Mouse (Mus musculus) B cell, adult (primary cell): Measurements from ENCODE around the gene Cnep1r1. TPM values are rescaled to one million over a fixed set of nuclear protein-coding genes. Genes with fewer than 3 reads are reported as not detected.

Experiments used
- total RNA-seq: library from RNA; stranded (reverse); gene quantifications from 4 replicates; pipeline ENCODE4 v1.2.4, GENCODE M21; 2023; ENCODE audit not compliant: inconsistent age

Gene Cnep1r1
- total RNA-seq, result 22.6 to 26.7 TPM (median 24.3 TPM) in 4 replicates

GRCm38 (mm10) chr8:88118456-88119036 lies at the start of gene Cnep1r1:
Gene Cnep1r1, plus strand, starts transcription at chr8:88118769.

GRCm38 (mm10) chr8:88137748-88138484 lies 19.3 kb downstream of the Cnep1r1 start, which contains the start of gene Heatr3:
Gene Heatr3, plus strand, starts transcription at chr8:88137855.

Other genes with a start within 250 kb of the Cnep1r1 start
- not detected in 4 replicates for gene Zfp423, start 159.2 kb upstream of the Cnep1r1 start, total RNA-seq
- 26.1 to 34.0 TPM (median 27.3 TPM) in 4 replicates for gene Heatr3, start 19.1 kb downstream of the Cnep1r1 start, total RNA-seq
- 50.0 to 55.0 TPM (median 52.2 TPM) in 4 replicates for gene Tent4b, start 80.4 kb downstream of the Cnep1r1 start, total RNA-seq
- gene Adcy7, start 153.6 kb downstream of the Cnep1r1 start, total RNA-seq, result 127 to 136 TPM (median 133 TPM) in 4 replicates
- gene Brd7, start 243.4 kb downstream of the Cnep1r1 start, total RNA-seq, result 76.0 to 87.2 TPM (median 78.6 TPM) in 4 replicates